Mouse (Mus musculus) myocyte (in vitro differentiated cells): ENCODE measurements around the gene Shld1.

ENCODE experiments used
- CEBPB ChIP-seq: IDR thresholded peaks from 2 replicates; pipeline ENCODE4 v1.6.1; 2011; ENCODE audit warnings: mild to moderate bottlenecking, moderate library complexity; ENCODE audit not compliant: poor library complexity, insufficient read depth, severe bottlenecking
- MAX ChIP-seq: IDR thresholded peaks from one replicate; pipeline ENCODE4 v1.6.1; 2011; ENCODE audit warnings: low read depth, mild to moderate bottlenecking, control low read depth
- MYOD1 ChIP-seq, 3 experiments: IDR thresholded peaks; one replicate each; pipeline ENCODE4 v1.6.1; 2011; ENCODE audit warnings: control low read depth in 2 of 3, low read depth in 2 of 3, mild to moderate bottlenecking in 2 of 3, moderate library complexity in 1 of 3; ENCODE audit not compliant: insufficient read length in 2 of 3, control insufficient read depth in 1 of 3
- POLR2A ChIP-seq: IDR thresholded peaks from one replicate; pipeline ENCODE4 v1.6.1; 2011; ENCODE audit warnings: low read depth, mild to moderate bottlenecking, control low read depth, moderate library complexity; ENCODE audit not compliant: insufficient read length
- POLR2AphosphoS2 ChIP-seq: IDR thresholded peaks from one replicate; pipeline ENCODE4 v1.6.1; 2011; ENCODE audit warnings: low read depth, control low read depth; ENCODE audit not compliant: insufficient read length
- SRF ChIP-seq: IDR thresholded peaks from one replicate; pipeline ENCODE4 v1.6.1; 2011; ENCODE audit warnings: low read depth; ENCODE audit not compliant: control insufficient read depth, insufficient read length
- TCF12 ChIP-seq: IDR thresholded peaks from one replicate; pipeline ENCODE4 v1.6.1; 2011; ENCODE audit warnings: mild to moderate bottlenecking, control low read depth; ENCODE audit not compliant: poor library complexity, insufficient read depth, severe bottlenecking
- TCF3 ChIP-seq: IDR thresholded peaks from one replicate; pipeline ENCODE4 v1.6.1; 2011; ENCODE audit warnings: low read depth, control low read depth; ENCODE audit not compliant: insufficient read length
- USF1 ChIP-seq: IDR thresholded peaks from one replicate; pipeline ENCODE4 v1.6.1; 2011; ENCODE audit warnings: low read depth, mild to moderate bottlenecking, control low read depth, moderate library complexity

DNA sequence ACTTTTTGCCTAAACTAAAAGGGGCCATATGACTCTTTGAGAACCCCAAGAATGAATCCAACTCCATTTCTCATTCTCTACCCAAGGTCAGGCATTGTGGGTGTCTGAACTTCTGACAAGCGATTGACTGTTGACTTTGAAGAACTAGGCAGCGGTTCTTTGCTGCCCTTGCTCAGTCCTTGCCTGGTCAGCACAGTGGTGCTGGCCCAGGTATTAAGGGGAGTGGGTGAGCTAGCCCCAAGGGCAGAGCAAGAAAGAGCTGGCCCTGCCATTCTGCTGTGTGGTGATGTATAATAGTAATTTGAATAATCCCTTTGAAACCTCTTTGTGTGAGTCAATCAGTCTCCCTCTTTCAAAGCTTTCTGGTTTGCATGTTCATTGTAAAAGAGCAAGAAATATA lies 39.4 kb downstream of the Shld1 start:
- TF ChIP-seq POLR2A (no peak), USF1 (no peak), TCF12 (no peak), MAX (no peak), MYOD1 (IDR thresholded peaks at IDR 0.05; ENCODE audit: control insufficient read depth in 1 of 3, insufficient read length in 2 of 3, low read depth in 2 of 3) (no peak), CEBPB (no peak), POLR2AphosphoS2 (no peak), SRF (no peak), TCF3 (no peak)
